Mouse (Mus musculus) E14TG2a.4 (cell line): Measurements from ENCODE around the gene Gfod2.

Source experiments
- CTCF ChIP-seq: conservative IDR thresholded peaks from 2 replicates; pipeline ENCODE4 v1.5.1; 2014; ENCODE audit warnings: low read length
- NANOG ChIP-seq: IDR thresholded peaks from 2 replicates; pipeline ENCODE4 v1.6.1; 2014; ENCODE audit warnings: borderline replicate concordance, low read length, mixed read lengths

DNA sequence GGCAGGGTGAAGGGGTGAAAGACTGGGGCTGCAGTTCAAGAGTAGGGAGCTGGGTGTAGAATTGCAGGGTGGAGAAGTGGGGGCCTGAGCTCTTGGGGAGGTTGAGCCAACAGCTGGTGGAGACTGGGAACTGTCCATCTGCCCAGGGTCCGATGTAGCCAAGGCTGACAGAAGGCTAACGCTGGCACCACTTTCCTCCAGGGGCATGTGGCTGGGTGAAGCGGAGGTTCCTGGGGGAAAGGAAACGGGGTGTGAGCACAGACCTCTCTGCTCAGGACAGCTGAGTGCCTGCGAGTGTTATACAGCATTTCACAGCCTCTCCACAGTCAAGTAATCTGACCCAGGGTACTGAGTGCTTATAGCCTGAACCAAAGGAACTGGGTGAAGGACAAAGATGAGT, 59.7 kb downstream of the Gfod2 start:
- no peak for TF ChIP-seq CTCF
- no peak for TF ChIP-seq NANOG
